Mouse (Mus musculus): ENCODE results near the gene Hibadh.

Gene Hibadh

DNA sequence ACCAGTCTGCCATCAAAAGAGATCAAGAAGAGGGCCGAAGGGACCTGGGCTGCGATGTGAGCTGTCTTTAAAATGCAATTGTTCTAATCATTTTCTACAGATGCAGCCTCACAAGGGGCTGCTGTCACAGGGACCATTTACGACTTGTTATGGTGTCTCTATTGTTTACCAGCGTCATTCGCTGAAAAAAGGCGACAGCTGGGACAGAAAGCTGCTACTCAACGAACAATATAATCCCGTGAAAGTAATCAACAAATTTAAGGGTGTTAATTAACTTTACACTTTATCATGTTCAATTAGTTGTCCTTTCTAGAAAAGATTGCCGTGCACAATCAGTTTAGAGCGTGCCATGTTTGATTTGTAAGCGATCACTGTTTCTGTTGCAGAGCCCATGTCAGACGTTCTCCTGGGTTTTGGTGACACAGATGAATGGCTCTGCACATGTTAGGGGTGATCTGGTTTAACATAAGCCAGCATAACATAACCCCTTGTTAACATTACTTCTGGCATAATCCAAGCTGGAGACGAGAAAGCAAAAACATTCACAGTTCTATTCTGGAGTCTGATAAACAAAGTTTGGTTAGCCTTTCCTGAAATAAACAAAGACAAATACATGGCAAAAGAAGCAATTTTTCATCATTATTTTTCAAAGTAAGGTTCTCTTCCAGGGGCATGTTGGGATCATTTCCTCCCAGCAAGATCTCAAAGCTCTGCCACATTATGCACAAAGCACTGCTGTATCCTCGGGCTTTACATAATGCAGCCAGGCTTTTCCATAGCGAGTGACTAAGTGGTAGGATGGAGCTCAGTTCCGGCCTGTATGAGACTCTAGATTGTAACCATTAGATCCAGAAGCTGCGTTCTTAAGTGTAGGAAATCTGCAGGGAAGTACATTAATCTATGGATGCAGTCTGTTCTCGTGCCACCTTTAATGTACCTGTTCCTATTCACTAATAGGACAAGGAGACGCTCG is 72.6 kb downstream of the Hibadh start:
- DNase-seq (ENCODE audit: low spot score), result no peak

DNA sequence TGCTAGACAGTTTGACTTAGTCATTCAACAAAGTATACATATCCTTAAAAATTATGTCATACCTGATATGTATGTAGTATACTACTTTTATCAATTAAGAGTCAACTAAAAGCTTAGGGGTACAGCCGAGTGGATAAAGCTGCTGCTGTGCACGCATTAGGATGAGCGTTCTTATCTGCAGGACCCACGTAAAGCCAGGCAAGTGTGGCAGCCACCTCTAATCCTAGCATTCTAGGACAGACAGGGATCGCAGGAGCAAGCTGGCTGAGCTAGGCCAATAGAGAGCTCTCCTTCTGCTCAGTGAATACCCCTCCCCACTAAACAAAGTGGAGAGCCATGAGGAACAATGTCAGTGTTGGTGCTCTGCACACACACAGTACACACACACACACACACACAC is 75.0 kb downstream of the Hibadh start:
- no peak for DNase-seq (ENCODE audit: low spot score)

DNA sequence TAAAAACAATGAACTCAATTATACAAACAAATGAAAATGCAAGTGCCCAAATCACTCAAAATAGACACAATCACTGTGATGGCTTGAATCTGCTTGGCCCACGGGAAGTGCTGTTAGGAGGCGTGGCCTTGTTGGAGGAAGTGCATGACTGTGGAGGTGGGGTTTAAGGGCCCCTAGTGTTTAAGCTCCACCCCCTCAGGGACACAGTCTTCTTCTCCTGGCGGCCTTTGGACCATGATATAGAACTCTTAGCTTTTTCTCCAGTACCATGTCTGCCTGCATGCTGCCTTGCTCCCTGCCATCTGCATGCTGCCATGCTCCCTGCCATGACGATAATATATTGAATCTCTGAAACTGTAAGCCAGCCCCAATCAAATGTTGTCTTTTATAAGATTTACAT is 77.2 kb downstream of the Hibadh start:
- no peak for DNase-seq (ENCODE audit: low spot score)

DNA sequence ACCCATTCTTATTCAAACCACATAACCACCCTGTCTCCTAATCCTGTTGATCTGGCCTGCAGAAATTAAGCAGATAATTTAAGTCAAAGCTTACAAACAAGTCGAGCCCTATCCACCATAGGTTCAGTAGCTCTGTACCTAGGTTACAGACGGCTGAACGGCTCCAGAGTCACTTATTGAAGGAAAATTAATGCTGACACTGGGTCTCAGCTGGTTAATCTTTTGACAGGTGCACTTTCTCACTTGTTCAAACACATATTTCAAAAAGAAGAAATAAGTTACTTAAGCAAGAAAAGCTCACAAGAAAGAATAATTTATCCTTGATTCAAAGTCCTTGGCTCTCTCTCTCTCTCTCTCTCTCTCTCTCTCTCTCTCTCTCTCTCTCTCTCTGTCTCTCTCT is 81.1 kb downstream of the Hibadh start:
- DNase-seq (ENCODE audit: low spot score), result no peak

DNA sequence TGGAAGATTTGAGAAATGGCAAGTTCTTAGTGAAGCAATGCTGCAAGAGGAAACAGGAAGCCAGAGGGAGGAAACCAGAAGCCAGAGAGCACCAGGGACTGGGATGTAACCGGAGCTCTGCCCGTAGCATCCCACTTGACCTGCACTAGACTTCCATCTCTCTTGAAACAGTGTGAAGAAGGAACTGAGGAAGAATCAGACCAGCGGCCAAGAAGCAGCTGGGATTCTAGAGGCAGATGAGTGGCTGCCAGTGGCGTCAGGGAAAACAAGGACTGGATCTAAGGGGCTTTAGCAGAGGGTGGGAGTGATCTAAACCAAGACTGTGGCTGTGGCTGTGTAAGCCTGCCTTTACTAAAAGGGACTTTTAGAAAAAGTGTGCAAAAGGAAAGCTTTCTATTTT is 95.8 kb downstream of the Hibadh start:
- DNase-seq (ENCODE audit: low spot score), result no peak

DNA sequence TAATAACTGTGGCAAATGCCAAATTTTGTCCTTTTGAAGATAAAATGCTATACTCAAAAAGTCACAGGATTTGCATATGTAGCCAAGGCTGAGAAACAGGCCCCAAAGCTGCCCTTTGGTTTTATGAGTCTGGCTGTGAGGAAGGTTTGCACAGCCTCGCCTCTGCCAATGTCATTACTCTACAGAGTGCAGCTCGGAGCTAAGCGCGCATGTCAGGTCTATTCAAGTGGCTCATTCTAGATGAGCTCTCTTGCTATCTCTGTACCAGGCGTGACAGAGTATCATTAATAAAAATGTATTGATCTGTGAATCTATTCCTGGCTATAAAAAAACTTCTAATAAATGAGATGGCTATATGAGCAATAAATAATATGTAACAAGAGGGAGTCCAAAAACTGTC is 97.7 kb downstream of the Hibadh start:
- no peak for DNase-seq (ENCODE audit: low spot score)

DNA sequence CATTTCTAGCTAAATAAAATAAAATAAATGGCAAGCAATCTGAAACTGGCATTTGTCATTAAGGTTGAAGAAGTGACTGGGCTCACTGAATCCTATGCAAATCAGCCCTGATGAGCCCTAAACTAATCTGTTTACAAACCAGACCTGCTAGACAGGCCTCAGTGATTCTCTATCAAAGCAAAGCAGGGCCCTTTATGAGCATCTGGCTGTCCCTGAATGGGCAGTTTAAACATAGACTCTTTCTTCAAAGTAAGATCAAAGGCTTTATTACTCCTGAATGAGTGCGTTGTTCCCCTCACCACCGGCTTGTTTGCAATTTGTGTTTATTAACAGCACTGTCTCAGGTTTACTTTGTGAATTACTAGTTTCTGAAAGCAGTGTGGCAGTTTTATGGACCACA is 100.3 kb downstream of the Hibadh start:
- DNase-seq (ENCODE audit: low spot score), result no peak

DNA sequence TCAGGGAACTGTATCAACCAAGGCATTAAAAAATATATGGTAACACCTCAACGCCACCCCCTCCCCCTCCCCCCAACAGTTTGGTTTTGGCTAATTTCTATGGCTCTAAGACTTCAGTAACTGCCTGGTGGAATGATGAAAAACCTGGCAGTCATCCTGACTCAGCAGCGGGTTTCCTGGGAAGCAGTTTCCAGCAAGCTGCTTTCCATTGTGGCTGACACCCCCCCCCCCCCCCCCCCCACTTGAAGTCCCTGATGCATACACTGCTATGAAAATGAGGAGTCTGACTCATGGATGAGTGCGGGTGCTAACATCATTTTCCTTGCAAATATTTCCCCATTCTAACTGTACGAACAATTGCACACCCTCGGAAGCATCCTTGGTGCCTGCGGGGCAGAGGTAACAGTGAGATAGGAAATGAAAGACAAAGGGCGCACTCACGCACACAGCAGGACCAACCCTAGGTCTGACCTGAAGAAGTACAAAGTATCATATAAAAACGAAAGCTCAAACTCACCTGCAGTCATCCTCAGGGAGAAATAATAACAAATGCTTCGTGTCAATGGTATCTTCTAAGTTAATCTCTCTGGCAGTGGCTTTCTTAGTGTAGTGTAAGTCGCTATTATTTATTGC is 105.0 kb downstream of the Hibadh start:
- DNase-seq (ENCODE audit: low spot score), result no peak

DNA sequence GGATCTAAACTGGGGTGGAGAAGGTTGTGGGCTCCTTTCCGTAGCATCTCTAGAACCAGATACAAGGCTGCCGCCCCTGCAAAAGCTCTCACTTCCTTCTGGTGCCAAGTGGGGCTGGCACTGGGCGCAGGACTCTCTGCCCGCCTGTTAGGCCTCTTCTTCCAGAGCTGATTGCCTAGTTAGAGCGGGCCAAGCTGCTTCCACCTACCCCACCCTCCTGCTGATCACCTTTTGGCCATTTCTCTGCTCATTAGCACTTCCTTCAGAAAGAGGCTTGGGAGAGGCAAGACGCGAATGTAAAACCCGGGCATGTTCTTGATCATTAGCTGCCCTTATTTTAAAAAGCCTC is 108.1 kb downstream of the Hibadh start:
- DNase-seq (ENCODE audit: low spot score), result no peak

DNA sequence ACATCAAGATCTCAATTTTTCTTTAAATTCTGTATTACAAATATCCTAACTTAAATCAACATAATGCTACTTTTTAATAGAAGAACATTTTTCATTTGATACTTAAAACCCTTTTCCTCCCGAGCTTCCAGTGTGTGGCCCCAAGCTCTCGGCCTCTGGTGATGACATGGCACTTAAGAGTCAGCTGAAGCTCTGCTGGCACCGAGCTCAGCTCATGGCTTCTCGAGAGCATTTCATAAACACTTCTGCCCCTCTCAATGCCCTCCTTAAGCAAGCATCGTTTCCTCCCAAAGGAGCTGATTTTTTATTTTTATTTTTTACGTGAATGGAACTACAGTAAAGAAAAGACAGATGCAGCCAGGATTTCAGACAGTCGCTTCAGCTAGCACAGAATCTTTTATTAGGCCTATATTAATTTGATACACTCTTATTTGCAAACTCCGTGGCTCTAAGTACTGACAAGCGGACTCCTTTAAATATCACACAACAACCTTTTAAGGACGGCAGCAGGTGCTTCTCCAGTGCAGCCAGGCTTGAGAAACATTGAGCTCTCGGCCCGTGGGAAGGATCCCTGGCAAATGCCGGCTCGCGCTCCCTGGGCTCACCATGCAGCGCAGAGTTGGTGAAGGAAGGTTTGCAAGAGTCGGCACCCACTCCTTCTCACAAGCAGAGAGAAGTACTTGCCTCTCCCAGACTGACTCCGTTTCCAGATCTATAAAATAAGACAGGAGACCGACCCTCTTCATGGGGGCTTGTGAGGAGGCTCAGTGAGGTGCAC is 108.6 kb downstream of the Hibadh start:
- DNase-seq (ENCODE audit: low spot score), result no peak

DNA sequence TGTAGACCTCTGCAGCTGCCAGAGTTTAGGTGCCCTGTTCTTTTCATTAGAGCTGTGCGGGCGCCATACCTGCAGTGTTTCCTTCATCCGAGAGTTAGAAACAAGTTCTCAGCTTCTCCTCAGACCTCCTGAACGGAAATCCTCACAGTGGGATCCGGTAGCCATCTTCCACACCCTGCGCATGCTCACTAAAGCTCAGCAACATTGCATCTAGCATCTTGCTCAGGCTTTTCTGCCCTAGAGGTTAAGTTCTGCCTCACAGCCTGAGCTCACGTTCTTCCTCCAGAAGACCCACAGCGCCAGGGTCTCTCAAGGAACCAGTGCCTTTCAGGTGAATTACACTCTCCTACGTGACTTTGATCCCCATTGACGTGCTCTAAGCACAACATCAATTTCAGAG is 109.3 kb downstream of the Hibadh start:
- no peak for DNase-seq (ENCODE audit: low spot score)

DNA sequence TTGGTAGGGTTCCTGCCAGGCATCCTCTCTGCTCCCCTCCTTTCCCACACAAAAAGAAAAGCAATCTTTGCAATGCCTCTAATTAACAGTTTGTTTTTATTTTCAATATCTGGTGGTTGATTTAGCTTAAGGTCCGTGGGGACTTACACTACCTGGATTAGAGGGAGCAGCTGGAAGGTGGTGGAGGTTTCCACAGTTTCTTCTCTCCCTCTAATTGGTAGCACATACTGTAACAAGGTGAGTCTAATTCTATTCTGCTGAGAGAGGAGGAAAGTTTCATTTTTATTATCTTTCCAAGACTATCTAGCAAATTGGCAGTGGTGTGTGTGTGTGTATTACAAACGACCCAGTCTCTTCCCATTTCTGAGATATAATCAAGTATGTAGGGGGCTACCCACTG is 116.0 kb downstream of the Hibadh start:
- DNase-seq (ENCODE audit: low spot score), result no peak

DNA sequence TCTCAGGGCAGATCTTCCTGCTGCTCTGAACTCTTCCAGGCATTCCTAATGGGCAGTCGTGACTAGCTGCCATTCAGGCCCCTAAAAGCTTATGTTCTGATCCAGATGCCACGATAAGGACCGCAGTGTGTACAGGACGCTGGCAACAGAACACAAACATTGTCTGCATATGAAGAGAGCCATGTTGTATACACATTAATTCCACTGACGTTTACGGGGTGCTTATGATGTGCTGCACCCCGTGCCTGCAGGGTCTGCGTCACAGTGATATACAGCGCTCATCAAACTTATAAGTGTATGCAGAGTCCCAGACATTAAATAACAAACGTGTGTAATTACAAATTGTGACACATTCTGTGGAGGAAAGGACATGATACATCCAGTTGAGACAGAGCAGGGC is 121.5 kb downstream of the Hibadh start:
- DNase-seq (ENCODE audit: low spot score), result no peak

DNA sequence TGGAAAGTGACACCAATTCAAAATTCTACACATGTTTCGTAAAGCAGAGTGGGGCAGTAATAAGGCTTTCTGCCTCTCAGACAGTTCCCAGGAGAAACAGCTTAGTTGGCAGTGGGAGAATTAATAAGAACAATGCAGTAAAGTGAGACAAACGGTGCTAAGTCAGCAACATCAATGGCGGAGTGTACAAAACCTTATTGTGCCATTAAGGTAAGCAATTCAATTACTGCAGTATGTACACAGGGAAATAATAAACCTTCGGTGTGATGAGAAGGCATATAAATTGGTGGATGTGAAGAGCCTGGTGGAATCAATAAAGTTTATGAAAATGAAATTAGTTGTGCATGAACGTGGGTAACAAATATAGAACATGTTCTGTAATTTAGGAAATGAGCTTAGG is 122.9 kb downstream of the Hibadh start:
- DNase-seq (ENCODE audit: low spot score), result no peak

DNA sequence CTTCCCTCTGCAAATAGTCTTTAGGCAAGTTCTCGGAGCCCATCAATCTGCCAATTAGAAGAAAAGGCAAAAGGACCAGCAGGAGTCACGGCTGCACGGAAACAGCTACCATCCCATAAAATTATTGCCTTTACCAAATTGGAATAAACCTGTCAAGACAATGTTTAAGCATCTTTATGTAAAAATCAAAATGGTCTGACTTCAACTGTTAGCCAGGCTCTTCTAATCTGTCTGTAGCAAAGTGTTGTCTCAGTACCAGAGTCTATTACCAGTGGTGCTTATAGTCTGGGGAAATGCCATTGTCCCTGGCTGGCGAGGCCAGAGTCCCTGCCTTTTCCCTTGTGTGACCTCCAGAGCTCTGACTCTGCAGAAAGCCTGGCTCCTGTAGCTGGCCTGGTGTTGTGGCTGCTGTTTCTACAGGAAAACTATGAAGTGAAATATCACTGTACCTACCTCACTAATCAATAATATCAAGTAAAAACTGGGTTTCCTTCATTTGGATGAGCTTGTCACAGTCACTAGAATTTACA is 126.2 kb downstream of the Hibadh start:
- DNase-seq (ENCODE audit: low spot score), result no peak

DNA sequence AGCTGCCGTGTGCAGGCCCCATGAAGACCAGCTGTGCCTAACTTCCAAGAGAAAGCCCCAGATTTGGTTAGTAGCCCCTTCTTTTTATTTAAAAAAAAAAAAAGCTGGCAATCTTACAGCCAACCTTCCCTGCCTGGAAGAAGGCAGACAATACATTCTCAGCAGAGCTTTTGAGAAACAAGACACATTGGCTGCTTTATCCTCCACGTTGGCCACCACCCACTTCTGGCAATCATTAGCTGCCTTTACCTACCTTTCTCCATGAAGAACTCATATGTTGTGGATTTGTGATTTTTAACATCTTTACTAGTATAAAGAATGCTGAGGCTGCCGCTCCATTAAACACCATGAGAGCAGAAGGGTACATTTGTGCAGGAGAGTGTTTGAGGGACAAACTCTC is 131.4 kb downstream of the Hibadh start:
- no peak for DNase-seq (ENCODE audit: low spot score)

DNA sequence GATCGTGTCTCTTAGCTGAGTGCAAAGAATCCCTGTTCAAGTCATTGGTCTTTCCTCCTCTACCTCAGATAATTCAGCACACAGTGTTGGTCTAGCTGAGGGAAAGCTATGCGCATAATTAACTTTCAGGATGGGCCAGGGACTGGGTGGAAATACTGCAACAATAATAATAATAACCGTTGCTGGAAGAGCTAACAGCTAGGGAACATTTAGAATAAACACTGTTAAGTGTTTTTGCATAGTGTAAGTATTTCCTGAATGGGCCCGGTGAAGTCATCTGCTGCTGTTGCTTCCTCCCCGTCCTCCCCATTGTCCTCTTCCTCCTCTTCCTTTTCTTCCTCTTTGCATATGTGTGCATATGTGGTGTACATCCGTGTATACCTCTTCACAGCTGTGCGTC is 132.2 kb downstream of the Hibadh start:
- DNase-seq (ENCODE audit: low spot score), result no peak

DNA sequence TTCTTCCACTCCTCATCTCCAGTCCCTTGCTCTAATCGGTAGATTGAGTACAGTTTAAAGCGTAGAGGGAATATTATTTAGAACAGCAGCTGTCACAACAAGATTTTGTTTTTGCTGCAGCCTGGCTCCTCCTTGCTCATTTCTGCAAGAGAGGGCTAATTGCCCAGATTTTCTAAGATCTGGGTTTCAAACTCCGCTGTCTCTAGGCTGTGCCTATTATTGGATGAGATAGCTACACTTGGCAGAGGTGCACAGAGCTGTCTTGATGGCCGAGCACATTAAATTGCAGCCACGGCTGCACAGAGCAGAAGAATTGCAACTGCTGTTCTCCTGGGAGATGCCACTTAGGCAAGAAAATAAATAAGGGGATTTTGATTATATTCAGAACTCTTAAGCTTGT is 133.0 kb downstream of the Hibadh start:
- no peak for DNase-seq (ENCODE audit: low spot score)

DNA sequence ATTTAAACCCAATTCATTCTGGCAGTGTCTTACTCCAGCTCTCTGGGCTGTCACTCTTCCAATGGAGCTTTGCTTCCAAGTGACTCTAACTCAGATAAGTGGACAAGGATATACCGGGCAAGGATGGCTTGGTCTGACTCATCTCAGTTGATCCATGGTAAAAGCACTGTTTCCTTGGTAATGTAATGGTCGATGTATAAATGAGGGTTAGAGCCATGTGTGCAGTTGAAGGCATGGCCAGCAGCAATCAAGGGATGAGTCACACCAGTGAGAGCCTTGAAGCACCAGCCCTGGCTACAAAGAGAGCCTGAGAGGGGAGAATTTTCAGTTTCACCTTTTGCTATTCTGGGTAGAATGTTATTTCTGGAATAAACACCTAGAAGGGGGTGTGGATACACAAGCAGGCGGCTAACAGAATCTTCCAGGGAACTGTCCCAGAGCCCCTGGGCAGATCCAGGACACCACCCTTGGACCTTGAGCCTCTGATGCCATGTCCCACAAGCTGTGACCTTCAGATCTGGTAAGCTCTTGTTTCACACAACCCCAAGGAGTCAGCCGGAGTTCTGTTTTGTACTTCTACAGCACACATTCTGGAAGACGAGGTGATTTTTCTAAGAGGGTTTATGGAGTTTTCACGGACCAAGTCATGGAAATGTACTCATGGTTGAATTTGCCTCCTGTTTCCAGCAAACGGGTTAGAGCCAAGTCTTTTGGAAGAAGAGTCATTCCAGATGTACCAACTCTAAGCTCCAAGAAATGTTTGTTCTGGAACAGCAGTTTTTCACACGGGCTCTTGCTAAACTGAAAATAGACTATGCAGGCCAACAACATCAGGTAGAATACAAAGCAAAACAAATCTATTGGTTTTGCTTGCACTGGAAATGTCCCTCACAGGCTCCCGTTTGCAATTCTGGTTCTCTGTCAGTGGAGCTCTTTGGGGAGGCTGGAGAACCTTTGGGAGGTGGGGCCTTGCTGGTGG is 134.1 kb downstream of the Hibadh start:
- DNase-seq (ENCODE audit: low spot score), result no peak

DNA sequence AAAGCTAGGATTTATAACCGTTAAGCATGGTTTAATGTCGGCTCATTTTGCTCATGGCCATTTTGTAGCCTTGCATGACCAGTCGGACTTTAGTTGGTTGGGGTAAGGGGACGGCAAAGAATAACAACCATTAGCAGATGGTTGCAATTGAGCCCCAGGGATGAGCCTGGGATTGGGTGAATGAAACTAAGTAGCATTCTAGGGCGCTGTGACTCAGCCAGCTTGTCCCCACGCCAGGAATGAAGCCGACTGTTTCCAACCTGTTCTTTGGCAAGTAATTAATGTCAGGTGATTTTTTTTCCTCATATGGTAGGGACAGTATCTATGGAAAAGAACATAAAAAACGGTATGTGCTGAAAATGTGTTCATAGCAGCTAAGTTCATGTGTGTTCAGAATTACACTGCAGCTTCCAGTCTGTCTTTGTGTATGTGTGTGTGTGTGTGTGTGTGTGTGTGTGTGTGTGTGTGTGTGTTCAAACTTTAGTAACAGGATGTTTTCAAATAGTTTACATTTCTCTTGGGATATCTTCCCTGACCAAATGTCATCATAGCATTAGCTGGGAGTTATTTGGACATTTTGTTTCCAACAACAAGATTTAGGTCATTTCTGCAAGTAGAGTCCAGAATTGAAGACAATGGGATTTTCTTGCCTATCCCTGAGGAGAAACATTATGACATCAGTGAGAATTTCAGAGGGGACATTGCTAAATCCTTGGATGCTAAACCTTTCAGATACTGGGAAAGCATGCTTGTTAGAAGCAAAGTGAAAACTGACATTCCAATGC is 135.3 kb downstream of the Hibadh start:
- DNase-seq (ENCODE audit: low spot score), result no peak

DNA sequence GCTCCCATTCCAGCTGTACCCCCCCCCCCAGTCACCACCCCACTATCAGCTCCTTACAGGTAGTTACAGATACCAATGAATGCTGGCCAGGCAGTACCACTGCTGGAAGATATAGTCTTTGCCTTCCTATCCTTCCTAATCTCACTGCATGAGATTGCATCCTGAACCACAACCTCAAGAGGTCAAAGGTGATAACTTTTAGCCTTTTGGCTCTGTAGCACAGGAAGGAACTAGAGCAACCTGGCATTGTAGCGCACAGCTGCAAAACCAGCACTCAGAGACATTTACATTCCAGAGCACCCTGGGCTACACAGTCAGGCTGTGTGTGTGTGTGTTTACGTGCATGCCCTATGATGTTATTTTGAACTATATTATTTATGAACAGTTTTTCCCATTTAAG is 137.2 kb downstream of the Hibadh start:
- no peak for DNase-seq (ENCODE audit: low spot score)

Data from spleen, adult 12 weeks (tissue).